Mouse (Mus musculus): ENCODE measurements around the gene Cdkn1b. TPM values are rescaled to one million over a fixed set of nuclear protein-coding genes. Genes with fewer than 3 reads are reported as not detected.

Gene Cdkn1b
- total RNA-seq (2022): 10 to 100 TPM; 36.6 to 39.0 (median 37.9) TPM

DNA sequence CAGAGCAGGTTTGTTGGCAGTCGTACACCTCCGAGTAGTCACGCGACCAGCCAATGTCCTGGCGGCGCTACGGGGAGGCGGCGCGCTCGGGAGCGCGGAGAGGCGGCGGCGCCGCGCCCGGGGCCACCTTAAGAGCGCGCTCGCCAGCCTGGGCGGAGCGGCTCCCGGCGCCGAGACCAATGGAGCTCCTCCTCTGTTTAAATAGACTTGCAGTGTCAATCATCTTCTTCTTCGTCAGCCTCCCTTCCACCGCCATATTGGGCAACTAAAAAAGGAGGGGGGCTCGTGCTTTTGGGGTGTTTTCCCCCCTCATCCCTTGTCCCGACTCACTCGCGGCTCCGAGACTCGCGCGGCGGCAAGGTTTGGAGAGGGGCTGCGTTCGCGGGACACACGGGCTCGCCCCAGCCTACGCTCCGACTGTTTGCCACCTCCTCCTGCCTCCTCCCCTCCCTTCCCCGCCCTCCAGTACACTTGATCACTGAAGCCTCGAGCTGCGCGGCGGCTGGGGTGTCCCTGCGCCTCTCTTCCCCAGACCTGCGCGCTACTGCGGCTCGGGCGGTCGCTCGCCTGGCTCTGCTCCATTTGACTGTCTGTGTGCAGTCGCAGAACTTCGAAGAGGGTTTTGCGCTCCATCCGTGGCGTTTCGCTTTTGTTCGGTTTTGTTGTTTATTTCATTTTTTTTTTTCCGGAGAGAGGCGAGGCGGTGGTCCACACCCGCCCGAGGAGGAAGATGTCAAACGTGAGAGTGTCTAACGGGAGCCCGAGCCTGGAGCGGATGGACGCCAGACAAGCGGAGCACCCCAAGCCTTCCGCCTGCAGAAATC is at the start of gene Cdkn1b:
Gene Cdkn1b (plus strand): TSS at position 212 of the 824 bp plus-strand sequence.
- DNase-seq (ENCODE audit: low spot score in 2 of 2): peak; percentile 82 to 91

DNA sequence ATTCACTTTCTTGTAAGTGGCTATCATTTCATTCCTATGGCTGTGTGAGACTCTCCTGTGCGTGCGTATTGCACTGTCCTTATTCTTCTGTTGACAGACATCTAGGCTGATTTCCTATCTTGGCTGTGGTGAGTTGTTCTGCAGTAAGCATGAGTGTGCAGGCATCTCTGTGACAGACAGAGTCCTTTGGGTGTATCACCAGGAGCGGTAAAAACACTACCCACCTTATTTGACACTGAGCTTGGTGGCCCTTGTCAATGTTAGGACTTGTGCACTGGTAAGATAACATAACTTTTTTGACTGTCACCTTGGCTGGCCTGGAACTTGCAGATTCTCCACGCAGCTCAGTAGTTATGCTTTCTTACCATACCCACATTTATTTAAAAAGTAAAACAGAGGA is 49.3 kb upstream of the Cdkn1b start:
- DNase-seq (ENCODE audit: low spot score in 2 of 2): no peak

DNA sequence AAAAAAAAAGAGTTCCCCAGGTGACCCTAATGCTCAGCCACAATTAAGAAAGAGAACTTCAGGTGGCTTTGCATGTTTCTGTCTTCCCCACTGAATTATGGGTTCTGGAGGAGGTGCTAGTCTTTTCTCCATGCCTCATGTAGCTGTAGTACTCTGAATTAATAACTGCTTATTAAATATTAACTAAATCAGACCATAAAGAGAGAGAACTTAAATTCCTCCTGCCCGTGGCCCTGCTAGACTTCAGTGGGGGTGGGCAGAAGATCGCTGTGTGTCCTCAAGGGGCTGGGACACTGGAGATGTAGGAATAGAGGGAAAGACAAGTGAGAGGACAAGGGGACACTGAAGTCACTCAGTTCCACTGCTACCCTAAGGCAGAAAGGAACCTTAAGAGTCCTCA is 48.0 kb upstream of the Cdkn1b start:
- no peak for DNase-seq (ENCODE audit: low spot score in 2 of 2)

DNA sequence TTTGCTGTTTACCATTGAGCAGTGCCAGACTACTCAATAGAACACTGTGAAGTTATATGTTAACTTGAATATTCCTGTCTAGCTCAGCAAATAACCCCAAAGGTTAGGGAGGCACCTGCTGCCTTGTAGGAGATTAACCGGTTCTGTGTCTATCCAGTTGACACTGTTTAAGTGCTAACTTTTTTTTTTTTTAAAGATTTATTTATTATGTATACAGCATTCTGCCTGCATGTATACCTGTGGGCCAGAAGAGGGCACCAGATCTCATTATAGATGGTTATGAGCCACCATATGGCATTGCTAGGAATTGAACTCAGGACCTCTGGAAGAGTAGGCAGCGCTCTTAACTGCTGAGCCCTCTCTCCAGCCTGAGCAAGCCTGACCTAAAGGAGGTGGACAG is 47.2 kb upstream of the Cdkn1b start:
- DNase-seq (ENCODE audit: low spot score in 2 of 2): no peak

DNA sequence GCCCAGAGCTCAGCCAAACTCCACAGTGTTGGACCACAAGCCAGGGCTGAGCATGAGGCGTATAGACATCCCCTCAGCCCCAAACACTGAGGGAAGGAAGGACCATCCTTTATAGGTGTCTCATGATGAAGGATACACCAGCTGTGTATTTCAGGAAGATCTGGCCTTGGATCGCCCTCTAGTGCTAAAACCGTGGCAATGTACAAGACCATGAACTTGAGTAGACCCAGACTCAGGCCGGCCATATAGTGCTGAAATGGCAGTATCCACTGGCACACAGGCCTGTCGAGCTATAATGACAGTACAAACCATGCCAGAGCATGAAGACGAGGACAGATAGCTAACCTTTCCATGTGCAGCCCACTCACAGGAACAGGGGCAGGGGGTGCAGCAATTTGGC is 43.4 kb upstream of the Cdkn1b start:
- no peak for DNase-seq (ENCODE audit: low spot score in 2 of 2)

DNA sequence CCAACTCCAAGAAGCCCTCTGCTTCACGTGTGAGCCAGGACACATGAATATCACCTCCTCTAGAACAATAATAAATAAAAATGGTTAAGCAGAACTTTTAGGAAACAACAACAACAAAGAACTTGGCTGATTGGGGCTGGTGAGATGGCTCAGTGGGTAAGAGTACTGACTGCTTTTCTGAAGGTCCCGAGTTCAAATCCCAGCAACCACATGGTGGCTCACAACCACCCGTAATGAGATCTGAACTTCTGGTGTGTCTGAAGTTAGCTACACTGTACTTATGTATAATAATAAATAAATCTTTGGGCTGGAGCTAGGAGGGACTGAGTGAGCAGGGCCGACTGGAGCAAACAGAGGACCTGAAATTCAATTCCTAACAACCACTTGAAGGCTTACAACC is 42.9 kb upstream of the Cdkn1b start:
- no peak for DNase-seq (ENCODE audit: low spot score in 2 of 2)

DNA sequence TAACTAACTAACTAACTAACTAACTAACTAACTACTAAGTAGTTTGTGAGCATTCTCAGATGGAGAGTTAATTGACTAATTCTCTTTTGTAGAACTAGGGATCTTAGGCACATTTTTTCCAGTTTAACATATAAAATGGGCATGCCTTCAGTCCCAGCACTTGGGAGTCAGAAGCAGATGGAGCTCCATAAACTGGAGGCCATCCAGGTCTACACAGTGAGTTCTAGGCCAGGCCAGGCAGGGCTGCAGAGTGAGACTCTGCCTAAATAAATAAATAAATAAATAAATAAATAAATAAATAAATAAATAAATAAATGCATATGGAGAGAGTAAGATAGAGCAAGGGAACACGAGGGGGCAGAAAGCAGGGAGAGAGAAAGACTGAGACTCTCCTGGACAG is 42.3 kb upstream of the Cdkn1b start:
- no peak for DNase-seq (ENCODE audit: low spot score in 2 of 2)

DNA sequence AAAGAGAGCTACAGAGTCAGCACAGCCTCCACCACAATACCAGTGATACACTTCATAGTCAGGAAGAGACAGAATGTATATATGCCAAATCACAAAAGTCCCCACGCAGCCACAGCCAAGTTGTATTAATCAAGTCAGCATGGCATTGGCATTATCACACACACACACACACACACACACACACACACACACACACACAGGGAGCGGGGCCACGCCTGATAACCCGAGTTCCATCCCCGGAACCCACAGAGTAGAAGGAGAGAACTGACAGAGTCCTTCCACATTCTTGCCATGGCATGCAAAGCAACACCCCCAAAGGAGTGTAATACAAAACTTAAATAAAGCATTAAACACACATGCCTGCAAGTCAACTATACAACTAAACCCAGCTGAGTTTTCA is 40.6 kb upstream of the Cdkn1b start:
- no peak for DNase-seq (ENCODE audit: low spot score in 2 of 2)

DNA sequence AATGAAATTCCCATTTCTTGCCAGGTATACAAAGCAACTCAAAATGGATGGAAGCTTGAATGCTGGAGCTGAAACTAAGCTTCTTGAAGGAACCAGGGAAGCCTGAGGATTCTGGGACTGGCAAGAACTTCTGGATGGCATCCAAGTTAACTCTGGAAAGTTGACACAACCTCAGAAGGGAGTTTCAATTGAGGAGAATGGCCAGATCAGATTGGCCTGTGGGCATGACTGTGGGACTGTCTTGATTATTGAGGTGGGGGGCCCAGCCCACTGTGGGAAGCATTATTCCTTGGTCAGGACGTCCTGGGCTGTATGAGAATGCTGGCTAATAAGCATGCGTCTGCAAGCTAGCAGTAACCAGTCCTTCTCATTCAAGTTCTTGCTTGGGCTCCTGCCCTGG is 40.2 kb upstream of the Cdkn1b start:
- DNase-seq (ENCODE audit: low spot score in 2 of 2): no peak

DNA sequence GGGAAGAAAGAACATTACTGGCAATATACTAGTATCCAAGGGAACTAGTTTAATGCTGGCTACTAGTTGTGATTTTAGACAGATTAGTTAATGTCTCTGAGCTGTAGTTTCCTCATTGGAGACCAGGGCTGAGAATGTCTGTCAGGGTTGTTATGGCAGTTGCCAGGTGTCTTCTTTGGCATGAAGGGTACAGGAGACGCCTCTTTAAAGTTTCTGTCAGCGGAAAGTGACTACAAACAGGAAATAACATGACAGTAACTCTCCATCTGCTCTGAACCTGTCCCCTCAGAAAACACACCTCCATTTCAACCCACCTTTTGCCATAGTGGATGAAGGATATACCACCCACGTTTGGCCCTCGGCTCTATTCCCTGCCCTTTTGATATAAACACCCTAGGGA is 36.5 kb upstream of the Cdkn1b start:
- no peak for DNase-seq (ENCODE audit: low spot score in 2 of 2)

DNA sequence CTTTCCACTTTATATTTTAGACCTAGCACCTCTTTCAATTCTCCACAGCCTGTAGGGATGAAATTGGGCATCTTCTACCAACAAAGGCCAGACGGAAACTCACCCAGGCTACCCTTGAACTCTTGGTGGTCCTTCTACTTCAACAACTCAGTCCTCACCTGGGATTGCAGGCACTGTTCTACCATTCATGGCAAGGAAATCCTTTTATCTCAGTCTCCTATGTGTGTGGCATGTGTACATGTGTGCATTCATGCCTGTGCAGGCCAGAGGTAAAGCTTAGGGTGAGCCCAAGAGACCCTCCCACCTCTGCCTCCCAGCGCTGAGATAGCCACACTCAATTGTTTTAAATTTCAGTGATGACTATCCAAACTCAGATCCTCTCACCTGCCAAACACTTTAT is 34.7 kb upstream of the Cdkn1b start:
- DNase-seq (ENCODE audit: low spot score in 2 of 2): no peak

DNA sequence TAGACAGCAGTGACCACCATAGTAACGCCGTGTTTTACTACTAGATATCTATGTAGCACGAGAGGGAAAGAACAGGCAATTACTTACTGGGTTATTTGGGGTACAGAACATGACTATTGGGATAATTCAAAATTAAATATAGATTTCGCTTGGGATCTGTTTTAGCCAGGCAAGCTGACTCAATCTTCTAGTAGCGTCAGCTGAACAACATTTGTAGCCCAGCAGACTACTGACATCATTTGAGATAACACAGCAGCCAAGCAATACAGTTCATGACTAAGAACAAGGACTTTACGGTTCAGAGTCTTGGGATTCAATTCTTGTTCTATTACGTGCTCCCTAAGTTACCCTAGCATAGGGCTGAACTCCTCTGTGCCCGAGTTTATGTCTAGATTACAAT is 33.7 kb upstream of the Cdkn1b start:
- DNase-seq (ENCODE audit: low spot score in 2 of 2): no peak

DNA sequence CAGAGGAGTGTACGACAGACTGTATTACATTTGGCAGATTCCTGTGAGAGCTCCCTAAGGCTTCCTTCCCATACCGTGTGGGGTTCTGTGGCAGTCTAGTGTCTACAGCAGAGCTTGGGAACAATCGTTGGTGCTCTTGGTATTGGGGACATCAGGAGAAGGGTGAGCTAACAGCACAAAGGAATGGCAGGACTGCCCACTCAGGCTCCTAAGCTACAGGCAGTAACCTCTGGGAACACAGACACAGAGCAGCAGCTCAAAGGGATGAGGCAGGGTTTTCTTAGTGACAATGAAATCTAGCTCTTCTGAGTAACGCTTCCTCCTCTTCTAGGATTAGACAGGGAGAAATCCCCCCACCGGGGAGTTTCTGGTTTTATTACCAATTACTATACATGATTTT is 33.2 kb upstream of the Cdkn1b start:
- DNase-seq (ENCODE audit: low spot score in 2 of 2): peak in 1 of 2 experiments; percentile 34

DNA sequence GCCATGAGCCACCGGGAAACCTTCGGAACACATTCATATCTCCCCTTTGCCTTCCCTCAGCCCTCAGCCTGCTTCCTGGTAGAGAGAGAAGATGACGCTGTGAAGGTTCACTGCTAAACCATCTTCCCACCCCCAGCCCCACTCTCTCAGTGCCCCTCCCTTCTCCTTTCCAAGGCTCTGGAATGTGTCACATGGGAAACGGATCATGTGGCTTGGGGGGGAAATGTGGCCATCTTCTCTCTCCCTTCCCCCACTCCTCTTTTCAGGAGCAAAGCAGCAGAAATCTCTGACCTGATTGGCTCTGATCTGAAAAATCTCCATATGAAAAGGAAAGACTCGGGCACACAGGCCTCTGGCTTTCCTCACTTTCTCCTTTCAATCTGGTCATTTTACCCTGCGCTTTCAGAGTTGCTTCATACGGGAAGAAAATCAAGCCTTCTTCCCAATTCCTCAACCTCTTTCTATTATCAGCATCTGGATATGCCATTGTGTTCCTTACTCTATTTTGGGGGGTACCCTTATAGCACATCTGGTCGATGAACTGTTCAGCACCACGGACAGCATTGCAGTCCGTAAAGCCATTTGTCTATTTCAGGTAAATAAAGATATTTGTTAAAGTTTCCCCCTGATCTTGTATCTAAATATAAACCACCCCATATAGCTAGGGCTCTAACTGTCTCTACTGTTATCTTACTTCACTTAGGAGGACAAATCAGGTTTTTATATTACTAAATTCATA is 32.3 kb upstream of the Cdkn1b start:
- DNase-seq (ENCODE audit: low spot score in 2 of 2): peak; percentile 67 to 92

DNA sequence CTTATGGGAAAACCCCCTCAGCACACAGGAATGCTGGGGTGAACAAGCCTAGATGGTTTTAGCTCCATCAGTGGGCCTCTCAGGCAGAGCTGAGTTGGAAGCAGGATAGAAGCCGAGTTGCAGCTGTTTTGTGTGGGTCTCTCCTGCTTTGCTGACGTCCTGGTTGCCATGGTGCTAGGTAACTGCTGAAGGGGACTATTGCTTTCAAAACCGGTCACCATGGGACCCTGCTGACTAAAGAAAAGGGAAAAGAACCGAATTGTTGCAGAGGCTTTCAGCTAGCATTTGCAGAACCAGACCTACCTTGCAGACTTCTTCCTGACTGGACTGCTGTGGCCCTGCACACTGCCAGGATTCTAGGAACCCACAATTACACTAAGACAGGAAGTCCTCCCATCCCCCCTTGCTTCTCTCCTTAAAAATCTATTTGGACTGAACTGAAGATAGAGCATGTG is 31.6 kb upstream of the Cdkn1b start:
- peak; percentile 48 to 71 for DNase-seq (ENCODE audit: low spot score in 2 of 2)

DNA sequence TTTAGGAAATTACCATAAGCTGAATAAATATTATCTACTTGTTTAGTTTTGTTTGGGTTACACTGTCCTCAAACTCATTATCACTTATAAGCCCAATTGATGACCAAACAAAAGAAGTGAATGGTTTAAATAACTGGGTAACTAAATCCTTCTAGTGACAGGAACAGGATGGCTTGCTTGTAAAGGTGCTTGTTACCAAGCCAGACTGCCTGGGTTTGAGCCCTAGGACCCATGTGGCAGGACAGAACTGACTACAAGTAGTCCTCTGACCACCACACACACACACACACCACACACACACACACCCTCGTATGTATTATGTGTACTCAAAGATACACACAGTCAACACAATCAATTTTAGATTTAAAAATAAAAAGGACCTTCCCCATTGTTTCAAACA is 30.4 kb upstream of the Cdkn1b start:
- DNase-seq (ENCODE audit: low spot score in 2 of 2): no peak

DNA sequence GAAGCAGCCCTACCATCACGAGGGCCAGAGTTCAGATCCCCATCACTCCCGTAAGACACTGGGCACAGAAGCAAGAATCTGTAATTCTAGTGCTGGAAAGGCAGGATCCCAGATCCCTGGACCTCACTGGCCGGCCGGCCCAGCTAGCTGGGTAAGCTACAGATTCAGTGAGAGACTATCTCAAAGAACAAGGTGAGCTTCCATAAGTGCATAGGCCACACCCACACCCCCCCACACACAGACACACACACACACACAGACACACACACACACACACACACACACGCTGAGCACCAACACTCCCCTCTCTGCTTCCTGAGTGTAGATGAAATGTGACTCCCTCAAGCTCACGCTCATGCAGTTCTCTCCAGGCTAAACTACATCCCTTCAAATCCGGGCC is 29.8 kb upstream of the Cdkn1b start:
- DNase-seq (ENCODE audit: low spot score in 2 of 2): no peak

DNA sequence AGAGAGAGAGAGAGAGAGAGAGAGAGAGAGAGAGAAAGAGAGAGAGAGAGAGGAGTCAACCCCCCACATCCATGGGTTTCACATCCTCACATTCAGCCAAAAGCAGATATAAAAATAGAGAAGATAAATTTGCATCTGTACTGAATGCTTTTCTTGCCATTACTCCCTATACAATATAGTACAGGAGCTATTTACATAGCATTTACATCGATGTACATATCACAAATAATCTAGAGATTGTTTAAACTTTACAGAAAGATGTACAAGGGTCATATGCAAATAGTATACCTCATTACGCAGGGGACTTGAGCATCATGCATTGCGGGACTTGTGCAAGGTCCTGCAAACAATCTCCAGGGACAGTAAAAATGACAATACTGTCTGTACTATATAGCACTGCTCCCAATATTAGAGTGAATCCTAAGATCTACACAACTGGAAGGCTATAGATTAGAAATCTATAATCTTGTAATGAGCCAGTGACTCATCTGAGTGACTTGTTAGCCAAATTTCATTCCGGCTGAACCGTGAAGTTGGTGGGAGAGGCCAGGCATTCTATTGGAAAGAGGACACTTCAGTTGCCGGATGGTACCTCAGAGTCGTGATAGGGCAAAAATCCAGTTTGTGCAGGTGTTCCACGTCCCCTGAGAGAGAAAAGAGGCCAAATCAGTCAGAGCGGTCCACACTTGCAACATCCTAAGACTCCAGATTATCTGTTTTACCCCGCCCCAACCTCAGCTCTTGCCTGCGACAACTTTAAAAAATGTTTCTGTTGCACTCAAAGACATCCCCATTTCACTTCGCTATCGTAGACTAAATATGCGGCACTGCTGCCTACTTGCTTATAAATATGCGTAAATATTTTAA is 23.4 kb upstream of the Cdkn1b start:
- no peak for DNase-seq (ENCODE audit: low spot score in 2 of 2)

DNA sequence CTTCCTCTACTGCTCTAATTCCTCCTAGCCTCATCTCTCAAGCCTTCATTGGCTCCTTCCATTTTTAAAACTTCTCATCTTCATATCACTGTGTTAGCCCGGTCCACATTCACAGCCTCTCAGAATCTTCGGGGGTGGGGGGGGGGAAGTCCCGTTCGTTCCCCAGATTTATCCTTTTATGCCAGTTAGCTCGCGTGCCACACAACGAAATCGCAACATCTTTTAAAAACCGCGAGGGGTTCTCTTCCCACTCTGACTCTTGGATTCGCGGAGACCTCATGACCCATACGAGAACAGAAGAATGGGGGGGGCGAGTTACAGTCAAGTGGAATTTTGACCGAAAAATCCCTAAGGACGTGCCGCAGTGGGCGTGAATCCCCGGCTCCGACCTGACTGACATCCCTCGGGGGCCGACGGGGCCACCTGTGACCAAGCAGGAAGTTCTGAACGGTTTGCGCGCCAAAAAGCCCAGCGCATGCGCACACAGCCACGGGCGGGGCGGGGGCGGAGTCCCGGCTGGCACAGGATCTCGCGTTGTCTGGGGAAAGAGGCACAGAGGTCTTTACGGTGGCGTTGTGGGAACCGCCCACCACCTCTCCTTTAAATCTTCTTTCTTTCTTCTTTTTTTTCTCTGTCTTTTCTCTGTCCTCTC is 22.6 kb upstream of the Cdkn1b start:
- DNase-seq (ENCODE audit: low spot score in 2 of 2): peak; percentile 92 to 94

DNA sequence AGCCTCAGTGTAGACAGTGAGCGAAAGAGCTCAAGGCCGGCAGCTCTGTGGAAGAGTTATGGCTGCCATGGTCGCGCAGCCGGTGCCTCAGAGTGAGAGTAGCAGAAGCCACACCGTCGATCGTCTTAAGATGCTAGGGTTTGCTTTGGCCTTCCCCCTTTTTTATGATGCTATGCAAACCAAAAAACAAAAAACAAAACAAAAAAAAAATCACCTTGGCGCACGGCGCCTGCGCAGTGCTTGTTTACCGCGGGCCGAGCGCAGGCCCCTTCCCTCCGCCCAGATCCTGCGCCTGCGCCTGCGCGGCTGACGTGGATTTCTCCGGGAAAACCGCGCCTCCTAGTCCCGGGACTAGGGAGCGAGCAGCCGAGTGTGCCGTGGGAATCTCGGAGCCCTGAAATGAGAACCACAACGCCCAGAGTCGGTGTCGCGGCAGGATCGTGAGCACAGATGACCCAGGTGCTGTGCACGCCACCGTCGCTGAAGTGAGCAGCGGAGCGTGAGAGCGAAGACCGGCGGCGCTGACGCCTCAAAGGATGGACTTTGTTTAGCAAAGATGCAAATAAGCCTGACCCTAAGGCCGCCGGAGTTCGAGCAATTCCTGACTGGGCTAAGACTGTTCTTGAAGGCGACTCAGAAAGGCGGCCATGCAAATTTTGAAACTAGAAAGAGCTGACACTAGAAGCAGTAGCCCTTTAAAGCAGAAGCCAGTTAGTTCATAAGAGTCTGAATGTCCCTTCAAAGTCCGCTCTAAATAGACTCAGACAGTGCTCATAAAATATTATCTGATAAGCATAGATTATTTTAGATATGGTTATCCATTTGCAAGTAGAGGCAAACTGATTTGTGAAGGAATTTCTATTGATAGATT is 21.9 kb upstream of the Cdkn1b start, which contains the start of gene Gpr19:
Gene Gpr19 (minus strand): TSS at position 484 of the 871 bp plus-strand sequence.
- DNase-seq (ENCODE audit: low spot score in 2 of 2): peak; percentile 77

Data from left cerebral cortex, adult 8-10 months (tissue).